Mouse (Mus musculus): ENCODE data around the gene Galr3. TPM values are rescaled to one million over a fixed set of nuclear protein-coding genes. Genes with fewer than 3 reads are reported as not detected.

Gene Galr3
- total and polyA plus RNA-seq, 2 experiments from 2014 or later: not detected

DNA sequence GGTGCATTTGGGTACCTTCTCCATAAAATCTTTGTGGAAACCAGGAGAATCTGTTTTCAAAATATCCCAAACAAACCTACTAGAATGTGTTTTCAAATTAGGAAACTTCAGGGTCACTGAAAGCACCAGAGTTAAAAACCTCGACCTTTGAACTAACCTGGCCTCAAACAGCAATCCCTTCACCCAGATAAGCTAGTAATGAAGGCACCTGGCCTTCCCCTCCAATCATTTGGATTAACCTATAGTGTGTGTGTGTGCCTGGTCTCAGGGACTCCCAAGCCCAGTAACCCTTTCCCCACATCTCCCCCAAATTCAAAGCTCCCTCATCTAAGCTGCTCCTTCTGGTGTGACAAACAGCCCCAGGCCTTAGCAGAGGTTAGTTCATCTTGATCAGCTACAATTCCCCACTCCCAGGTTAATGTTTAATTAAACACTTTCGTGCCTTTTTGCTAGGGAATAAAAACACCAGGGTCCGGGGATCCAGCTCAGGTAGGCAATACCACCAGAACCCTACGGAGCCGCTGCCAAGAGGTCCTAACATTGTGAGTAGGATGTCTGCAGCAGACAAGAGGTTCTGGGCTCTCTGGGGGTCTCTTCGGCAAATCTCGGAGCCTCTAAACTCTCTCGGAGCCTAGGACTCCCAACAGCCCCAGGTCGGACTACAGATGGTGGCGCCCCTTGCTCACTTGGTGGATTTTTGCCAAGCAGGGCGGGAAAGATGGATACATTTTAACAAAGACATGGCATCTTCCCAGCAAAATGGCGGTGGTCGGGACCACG, 15.0 kb upstream of the Galr3 start:
- Histone ChIP-seq H3K36me3 (replicated peaks; ENCODE audit: control insufficient read depth, insufficient read depth, low read length) (no peaks in the 10 kb centered on the region), H3K9ac (replicated peaks; ENCODE audit: low read depth, low read length) (no peak overlapping the region), H3K27me3 (ENCODE audit: control insufficient read depth, insufficient read depth, low read length) (no peaks in the 10 kb centered on the region), H3K4me3 (ENCODE audit: low read depth, low read length) (peak overlapping the region; percentile 60; the same call in 1 of the 2 replicates), H3K4me1 (ENCODE audit: control insufficient read depth, insufficient read depth) (peaks cover 23% of the 10 kb centered on the region; the same call in 1 of the 2 replicates), H3K4me2 (ENCODE audit: low read depth, low read length) (peak overlapping the region; percentile 80), H3K9me3 (replicated peaks; ENCODE audit: control insufficient read depth, low read length) (no peaks in the 10 kb centered on the region), H3K27ac (ENCODE audit: low read depth) (no peak overlapping the region)
- DNase-seq (ENCODE audit: low spot score): no peak
- no peak for TF ChIP-seq CTCF (IDR thresholded peaks at IDR 0.05; ENCODE audit: low read depth)
- no peak for TF ChIP-seq EP300 (IDR thresholded peaks at IDR 0.05; ENCODE audit: low read depth)
- no peak for ATAC-seq (ENCODE audit: insufficient read depth, low read depth)
- WGBS: 62% methylated on average over 14 of the region's 14 CpGs

DNA sequence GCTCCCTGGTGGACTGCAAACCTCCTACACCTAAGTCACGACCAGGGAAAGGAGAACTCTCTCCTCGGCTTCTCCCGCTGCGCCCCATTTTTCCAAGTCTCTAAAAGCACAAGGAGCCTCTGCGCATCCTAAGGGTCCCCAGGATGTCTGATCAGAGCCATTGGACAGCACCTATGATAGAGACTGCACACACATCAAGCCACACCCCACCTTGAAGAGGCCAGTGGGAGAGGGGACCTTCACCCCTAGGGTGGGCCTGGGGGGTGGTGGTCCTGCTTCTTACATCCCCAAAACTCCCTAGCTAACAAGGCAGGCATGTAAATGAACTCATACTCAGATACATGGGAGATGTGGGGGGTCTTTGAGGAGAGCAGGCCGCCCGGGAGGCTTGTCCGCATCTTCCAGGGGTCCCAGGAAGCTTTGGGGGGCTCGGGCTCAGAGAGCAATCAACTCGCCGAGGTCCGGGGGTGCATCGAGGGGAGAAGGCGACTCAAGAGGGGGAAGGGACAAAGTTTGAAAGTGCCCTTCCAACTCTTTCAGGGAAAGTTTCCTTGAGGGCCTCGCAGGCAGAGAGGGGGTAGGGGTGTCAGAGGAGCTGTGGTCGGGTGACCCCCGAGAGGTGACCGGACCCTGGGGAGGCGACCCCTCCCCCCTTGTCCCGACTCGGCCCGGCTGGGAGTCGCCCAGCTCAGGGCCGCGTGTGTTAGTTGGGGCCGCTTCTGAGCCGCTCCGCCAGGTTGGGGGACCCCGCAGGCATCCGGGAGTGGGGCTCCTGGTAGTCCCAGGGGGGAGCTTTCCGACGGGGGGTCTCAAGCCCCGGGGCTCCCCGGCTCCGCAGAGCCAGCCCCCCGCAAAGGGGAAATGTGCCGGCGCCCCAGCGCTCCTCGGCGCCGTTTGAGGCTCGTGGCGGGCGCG, 14.1 kb upstream of the Galr3 start:
- 6% methylated on average over 43 of the region's 46 CpGs for WGBS

GRCm38 (mm10) chr15:79028237-79028738, 13.4 kb upstream of the Galr3 start, which contains the start of gene H1f0:
TSS of gene H1f0 (plus strand) at chr15:79028450.
- Histone ChIP-seq H3K4me1 (ENCODE audit: control insufficient read depth, insufficient read depth) (peaks cover 23% of the 10 kb centered on the region; the same call in 1 of the 2 replicates), H3K9me3 (replicated peaks; ENCODE audit: control insufficient read depth, low read length) (no peaks in the 10 kb centered on the region)
- WGBS: under 1% methylated on average over 53 of the region's 58 CpGs

More for the DNA sequence above, 14.1 kb upstream of the Galr3 start:
- peak overlapping the region; percentile 60 for H3K4me3 ChIP-seq (ENCODE audit: low read depth, low read length)
- DNase-seq (ENCODE audit: low spot score): no peak
- TF ChIP-seq CTCF (IDR thresholded peaks at IDR 0.05; ENCODE audit: low read depth): no peak
- TF ChIP-seq EP300 (IDR thresholded peaks at IDR 0.05; ENCODE audit: low read depth): no peak
- peak overlapping the region; percentile 97 for H3K27ac ChIP-seq (ENCODE audit: low read depth)
- peak overlapping the region; percentile 80 for H3K4me2 ChIP-seq (ENCODE audit: low read depth, low read length)
- peaks cover 23% of the 10 kb centered on the region; the same call in 1 of the 2 replicates for H3K4me1 ChIP-seq (ENCODE audit: control insufficient read depth, insufficient read depth)
- no peaks in the 10 kb centered on the region for H3K9me3 ChIP-seq (replicated peaks; ENCODE audit: control insufficient read depth, low read length)
- H3K9ac ChIP-seq (replicated peaks; ENCODE audit: low read depth, low read length): peak overlapping the region; percentile 99
- no peaks in the 10 kb centered on the region for H3K36me3 ChIP-seq (replicated peaks; ENCODE audit: control insufficient read depth, insufficient read depth, low read length)
- no peaks in the 10 kb centered on the region for H3K27me3 ChIP-seq (ENCODE audit: control insufficient read depth, insufficient read depth, low read length)
- ATAC-seq (ENCODE audit: insufficient read depth, low read depth): peak; percentile 21; the same call in 1 of the 2 replicates

GRCm38 (mm10) chr15:79028823-79029484, 12.7 kb upstream of the Galr3 start:
- ATAC-seq (ENCODE audit: insufficient read depth, low read depth) (no peak), DNase-seq (ENCODE audit: low spot score) (no peak)
- Histone ChIP-seq H3K27ac (ENCODE audit: low read depth) (peak overlapping the region; percentile 97), H3K4me1 (ENCODE audit: control insufficient read depth, insufficient read depth) (peaks cover 23% of the 10 kb centered on the region; the same call in 1 of the 2 replicates), H3K27me3 (ENCODE audit: control insufficient read depth, insufficient read depth, low read length) (no peaks in the 10 kb centered on the region), H3K9me3 (replicated peaks; ENCODE audit: control insufficient read depth, low read length) (no peaks in the 10 kb centered on the region), H3K4me3 (ENCODE audit: low read depth, low read length) (peak overlapping the region; percentile 60), H3K36me3 (replicated peaks; ENCODE audit: control insufficient read depth, insufficient read depth, low read length) (no peaks in the 10 kb centered on the region), H3K9ac (replicated peaks; ENCODE audit: low read depth, low read length) (peak overlapping the region; percentile 99), H3K4me2 (ENCODE audit: low read depth, low read length) (peak overlapping the region; percentile 80)
- TF ChIP-seq CTCF (IDR thresholded peaks at IDR 0.05; ENCODE audit: low read depth) (no peak), EP300 (IDR thresholded peaks at IDR 0.05; ENCODE audit: low read depth) (no peak)
- WGBS: 19% methylated on average over 16 of the region's 16 CpGs

More at GRCm38 (mm10) chr15:79028237-79028738, 13.4 kb upstream of the Galr3 start, which contains the start of gene H1f0:
- DNase-seq (ENCODE audit: low spot score): peak; percentile 91
- H3K27ac ChIP-seq (ENCODE audit: low read depth): peak within 1 kb of the TSS; percentile 97
- ATAC-seq (ENCODE audit: insufficient read depth, low read depth): peak; percentile 80
- H3K36me3 ChIP-seq (replicated peaks; ENCODE audit: control insufficient read depth, insufficient read depth, low read length): no peaks in the 10 kb centered on the region
- peak; percentile 65; the same call in 1 of the 2 replicates for TF ChIP-seq EP300 (IDR thresholded peaks at IDR 0.05; ENCODE audit: low read depth)
- TF ChIP-seq CTCF (IDR thresholded peaks at IDR 0.05; ENCODE audit: low read depth): no peak
- H3K9ac ChIP-seq (replicated peaks; ENCODE audit: low read depth, low read length): peak within 1 kb of the TSS; percentile 99
- no peaks in the 10 kb centered on the region for H3K27me3 ChIP-seq (ENCODE audit: control insufficient read depth, insufficient read depth, low read length)
- H3K4me2 ChIP-seq (ENCODE audit: low read depth, low read length): peak within 1 kb of the TSS; percentile 80
- H3K4me3 ChIP-seq (ENCODE audit: low read depth, low read length): peak within 1 kb of the TSS; percentile 60

Measured in heart, postnatal 0 days (tissue).